Mouse (Mus musculus) liver, postnatal 0 days (tissue): Measurements from ENCODE around the gene Foxo3.

ENCODE experiments used
- CTCF ChIP-seq: sonication (generic); IDR thresholded peaks from 2 replicates; pipeline ENCODE4 v1.5.1; 2016; ENCODE audit warnings: antibody characterized with exemption, low read depth
- EP300 ChIP-seq: IDR thresholded peaks from 2 replicates; pipeline ENCODE4 v1.6.1; 2016; ENCODE audit warnings: antibody characterized with exemption, low read depth, mild to moderate bottlenecking

GRCm38 (mm10) chr10:42273760-42274691 lies 2.5 kb downstream of the Foxo3 start:
- TF ChIP-seq CTCF = 0 out of 2 replicates have a peak, but pooled peaks have one; percentile 0
- TF ChIP-seq EP300 = no peak
